Mouse (Mus musculus): ENCODE data around the gene Manbal. TPM values are rescaled to one million over a fixed set of nuclear protein-coding genes. Genes with fewer than 3 reads are reported as not detected.
"Not testable (repeated sequence)": the region's sequence is repeated elsewhere in the genome, so short reads cannot be mapped to it uniquely, and the experiment has no call there.

The Manbal gene
- total RNA-seq, 2 experiments from 2014 or later: 9.4 to 26.0 TPM

- ATAC-seq (replicated peaks; ENCODE audit: low FRiP score, poor library complexity, severe bottlenecking): no peak
Measured at GRCm38 (mm10) chr2:157360028-157360427, 7.4 kb upstream of the Manbal start.

GRCm38 (mm10) chr2:157363031-157363430 is 4.4 kb upstream of the Manbal start:
- no peak for ATAC-seq (replicated peaks; ENCODE audit: low FRiP score, poor library complexity, severe bottlenecking)

GRCm38 (mm10) chr2:157366762-157367161 is 632 bp upstream of the Manbal start:
- no peak for ATAC-seq (replicated peaks; ENCODE audit: low FRiP score, poor library complexity, severe bottlenecking)

GRCm38 (mm10) chr2:157367991-157368390 is 597 bp downstream of the Manbal start:
- peak; percentile 20; the same call in 1 of the 2 replicates for ATAC-seq (replicated peaks; ENCODE audit: low FRiP score, poor library complexity, severe bottlenecking)

GRCm38 (mm10) chr2:157371696-157372095 is 4.3 kb downstream of the Manbal start:
- ATAC-seq (replicated peaks; ENCODE audit: low FRiP score, poor library complexity, severe bottlenecking): no peak

- ATAC-seq (replicated peaks; ENCODE audit: low FRiP score, poor library complexity, severe bottlenecking): 0 out of 2 replicates have a peak, but pooled peaks have one; percentile 21
Measured at GRCm38 (mm10) chr2:157373681-157374080, 6.3 kb downstream of the Manbal start.

- ATAC-seq (replicated peaks; ENCODE audit: low FRiP score, poor library complexity, severe bottlenecking): no peak
Measured at GRCm38 (mm10) chr2:157375051-157375450, 7.7 kb downstream of the Manbal start.

GRCm38 (mm10) chr2:157375794-157376757 is 8.7 kb downstream of the Manbal start:
- no peak for ATAC-seq (replicated peaks; ENCODE audit: low FRiP score, poor library complexity, severe bottlenecking)

- ATAC-seq (replicated peaks; ENCODE audit: low FRiP score, poor library complexity, severe bottlenecking): no peak
Measured at GRCm38 (mm10) chr2:157376995-157377394, 9.6 kb downstream of the Manbal start.

GRCm38 (mm10) chr2:157384836-157385235 is 17.4 kb downstream of the Manbal start:
- no peak for ATAC-seq (replicated peaks; ENCODE audit: low FRiP score, poor library complexity, severe bottlenecking)

GRCm38 (mm10) chr2:157388901-157389590 is 21.7 kb downstream of the Manbal start:
- not testable (repeated sequence) for ATAC-seq (replicated peaks; ENCODE audit: low FRiP score, poor library complexity, severe bottlenecking)

- no peak for ATAC-seq (replicated peaks; ENCODE audit: low FRiP score, poor library complexity, severe bottlenecking)
Measured at GRCm38 (mm10) chr2:157389591-157389921, 22.2 kb downstream of the Manbal start.

GRCm38 (mm10) chr2:157392331-157392730 is 24.9 kb downstream of the Manbal start:
- ATAC-seq (replicated peaks; ENCODE audit: low FRiP score, poor library complexity, severe bottlenecking): no peak

- ATAC-seq (replicated peaks; ENCODE audit: low FRiP score, poor library complexity, severe bottlenecking): no peak
Measured at GRCm38 (mm10) chr2:157393549-157393948, 26.2 kb downstream of the Manbal start.

GRCm38 (mm10) chr2:157394868-157395267 is 27.5 kb downstream of the Manbal start:
- no peak for ATAC-seq (replicated peaks; ENCODE audit: low FRiP score, poor library complexity, severe bottlenecking)

GRCm38 (mm10) chr2:157395371-157395770 is 28.0 kb downstream of the Manbal start:
- ATAC-seq (replicated peaks; ENCODE audit: low FRiP score, poor library complexity, severe bottlenecking): no peak

- ATAC-seq (replicated peaks; ENCODE audit: low FRiP score, poor library complexity, severe bottlenecking): no peak
Measured at GRCm38 (mm10) chr2:157395960-157396359, 28.6 kb downstream of the Manbal start.

GRCm38 (mm10) chr2:157397376-157397775 is 30.0 kb downstream of the Manbal start:
- ATAC-seq (replicated peaks; ENCODE audit: low FRiP score, poor library complexity, severe bottlenecking): no peak

GRCm38 (mm10) chr2:157398539-157398938 is 31.1 kb downstream of the Manbal start:
- no peak for ATAC-seq (replicated peaks; ENCODE audit: low FRiP score, poor library complexity, severe bottlenecking)

GRCm38 (mm10) chr2:157399797-157400196 is 32.4 kb downstream of the Manbal start:
- no peak for ATAC-seq (replicated peaks; ENCODE audit: low FRiP score, poor library complexity, severe bottlenecking)

GRCm38 (mm10) chr2:157400491-157400890 is 33.1 kb downstream of the Manbal start:
- no peak for ATAC-seq (replicated peaks; ENCODE audit: low FRiP score, poor library complexity, severe bottlenecking)
